Mouse (Mus musculus) cerebral cortex, adult 2 months (tissue): Measurements from ENCODE around the gene Rad51c.

ENCODE experiments used
- WGBS: fragments of 180-500 bp; shearing (Covaris S2); methylation state at CpG from one replicate; pipeline ENCODE4 v1.1.7; 2018; 5-methylcytosine and 5-hydroxymethylcytosine counted together

Gene Rad51c

DNA sequence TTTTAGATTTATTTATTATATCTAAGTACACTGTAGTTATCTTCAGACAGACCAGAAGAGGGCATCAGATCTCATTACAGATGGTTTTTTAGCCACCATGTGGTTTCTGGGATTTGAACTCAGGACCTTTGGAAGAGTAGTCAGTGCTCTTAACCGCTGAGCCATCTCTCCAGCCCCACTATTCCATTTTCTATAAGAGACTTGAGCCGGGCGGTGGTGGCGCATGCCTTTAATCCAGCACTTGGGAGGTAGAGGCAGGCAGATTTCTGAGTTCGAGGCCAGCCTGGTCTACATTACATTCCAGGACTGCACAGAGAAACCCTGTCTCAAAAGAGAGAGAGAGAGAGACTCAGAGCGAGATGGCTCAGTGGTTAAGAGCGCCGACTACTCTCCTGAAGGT, 27.1 kb upstream of the Rad51c start:
- WGBS = 94% methylated on average over 8 of the region's 8 CpGs

DNA sequence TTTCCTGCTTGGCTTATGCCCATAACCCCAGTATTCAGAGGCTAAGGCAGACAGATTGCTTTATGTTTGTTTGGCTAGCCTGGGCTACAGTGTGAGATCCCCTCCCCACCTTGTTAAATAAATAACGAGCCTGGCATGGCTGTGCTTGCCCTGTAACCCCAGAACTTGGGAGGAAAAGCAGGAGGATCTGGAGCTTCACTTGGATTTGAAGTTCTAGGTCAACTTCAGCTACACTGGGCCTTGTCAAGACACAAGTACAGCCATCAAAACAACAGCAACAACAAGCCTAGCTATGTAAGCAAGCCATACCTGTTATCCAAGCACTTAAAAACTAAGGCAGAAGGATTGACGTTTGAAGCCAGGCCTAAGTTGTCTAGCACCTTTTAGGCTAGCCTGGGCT, 25.6 kb upstream of the Rad51c start:
- WGBS = 75% methylated on average over 2 of the region's 2 CpGs

DNA sequence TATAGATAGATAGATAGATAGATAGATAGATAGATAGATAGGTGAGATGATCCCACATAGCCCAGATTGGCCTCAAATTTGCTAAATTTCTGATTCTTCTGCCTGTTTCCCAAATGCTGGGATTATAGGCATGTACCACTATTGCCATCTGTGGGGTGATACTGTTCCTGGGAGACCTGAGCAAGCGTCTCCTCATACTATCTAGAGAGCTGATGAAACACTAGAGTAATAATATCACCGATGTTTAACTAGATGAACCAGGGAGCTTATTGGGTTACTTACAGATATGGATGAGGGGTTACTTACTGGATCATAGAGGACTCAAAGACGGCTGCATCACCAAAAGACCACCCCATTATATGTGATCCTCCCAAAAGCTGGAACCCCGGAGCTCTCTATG, 24.6 kb upstream of the Rad51c start:
- 87% methylated on average over 4 of the region's 4 CpGs for WGBS

DNA sequence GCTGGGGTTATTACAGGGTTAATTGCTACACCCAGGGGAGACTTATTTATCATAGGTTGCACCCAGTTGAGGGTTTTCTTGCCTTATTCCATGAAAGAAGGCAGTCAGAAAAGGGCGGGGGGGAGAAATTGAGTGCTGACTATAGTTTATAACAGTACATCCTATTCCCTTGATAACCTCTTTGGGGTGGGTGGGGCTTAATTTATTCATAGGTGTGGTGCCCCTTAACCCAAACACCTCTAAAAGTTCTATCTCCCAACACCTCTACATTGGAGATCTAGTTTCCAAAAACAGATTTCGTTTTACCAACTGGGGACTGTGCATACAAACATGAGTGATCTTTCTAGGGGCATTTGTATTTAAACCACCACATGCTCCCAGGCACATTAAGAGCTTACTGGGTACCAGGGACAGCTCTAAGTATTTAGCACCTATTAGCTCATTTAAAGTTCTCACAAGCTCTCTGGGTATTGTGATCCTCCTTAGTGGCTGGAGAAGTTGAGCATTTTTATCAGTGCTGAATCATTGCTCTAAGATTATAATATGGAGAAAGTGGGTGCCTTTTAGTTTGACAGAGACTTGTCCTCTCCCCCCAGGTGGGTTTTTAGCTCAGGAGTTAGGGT, 23.4 kb upstream of the Rad51c start:
- WGBS = 67% methylated on average over 2 of the region's 2 CpGs

DNA sequence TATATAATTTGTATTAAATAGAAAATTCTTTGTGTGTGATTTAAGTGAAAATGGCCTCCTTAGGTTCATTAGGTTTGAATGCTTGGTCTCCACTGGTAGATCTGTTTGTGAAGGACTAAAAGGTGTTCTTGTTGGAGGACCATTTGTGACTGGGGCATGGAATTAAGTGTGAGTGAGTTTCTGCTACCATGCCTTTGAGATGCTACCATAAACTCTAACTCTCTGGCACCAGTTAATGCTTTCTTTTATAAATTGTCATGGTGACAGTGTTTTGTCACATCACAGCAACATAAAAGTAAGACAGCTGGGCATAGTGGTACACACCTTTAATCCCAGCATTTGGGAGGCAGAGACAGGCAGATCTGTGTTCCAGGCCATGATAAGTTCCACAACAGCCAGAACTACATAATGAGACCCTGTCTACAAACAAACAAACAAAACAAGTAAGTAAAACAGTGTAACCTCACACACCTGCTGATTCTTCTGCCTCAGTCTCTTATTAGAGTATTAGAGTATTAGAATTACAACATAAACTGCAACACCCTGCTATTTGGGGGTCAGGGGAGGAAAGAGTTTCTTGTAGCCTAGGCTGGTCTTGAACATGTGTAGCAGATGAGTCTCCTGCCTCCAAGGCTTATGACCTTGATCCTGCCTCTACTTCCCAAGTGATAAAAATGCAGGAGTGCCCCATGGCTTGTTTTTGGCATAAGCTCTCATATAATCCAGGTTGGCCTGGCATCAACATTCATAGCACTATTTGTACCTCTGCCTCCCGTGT, 22.7 kb upstream of the Rad51c start:
- WGBS = 38% methylated on average over 1 of the region's 1 CpGs

DNA sequence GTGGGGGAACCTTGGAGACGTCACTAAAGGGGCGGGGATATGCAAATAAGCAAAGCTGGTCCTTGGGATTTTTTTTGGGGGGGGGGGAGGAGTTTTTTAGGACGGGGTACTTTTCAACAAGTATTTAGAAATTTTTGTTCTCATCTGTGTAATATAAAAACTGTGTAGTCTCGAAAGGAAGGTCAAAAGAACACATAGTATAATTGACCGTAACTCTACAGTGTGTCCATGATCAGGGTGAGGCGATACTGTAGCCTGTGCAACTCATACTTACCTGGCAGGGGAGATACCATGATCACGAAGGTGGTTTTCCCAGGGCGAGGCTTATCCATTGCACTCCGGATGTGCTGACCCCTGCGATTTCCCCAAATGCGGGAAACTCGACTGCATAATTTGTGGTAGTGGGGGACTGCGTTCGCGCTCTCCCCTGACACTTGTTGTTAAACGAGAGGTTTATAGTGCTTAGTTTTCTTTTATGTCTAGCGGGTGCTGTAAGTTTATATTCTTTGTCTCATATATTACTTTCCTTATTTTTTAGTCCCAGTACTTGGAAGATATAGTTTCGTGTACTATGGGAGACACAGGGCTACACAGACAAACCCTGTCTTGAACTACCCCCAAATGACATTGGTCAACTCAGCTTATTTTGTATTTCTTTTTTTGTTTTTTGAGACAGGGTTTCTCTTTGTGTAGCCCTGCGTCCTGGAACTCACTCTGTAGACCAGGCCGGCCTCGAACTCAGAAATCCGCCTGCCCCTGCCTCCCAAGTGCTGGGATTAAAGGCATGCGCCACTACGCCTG, 21.9 kb upstream of the Rad51c start:
- 2% methylated on average over 24 of the region's 24 CpGs for WGBS

DNA sequence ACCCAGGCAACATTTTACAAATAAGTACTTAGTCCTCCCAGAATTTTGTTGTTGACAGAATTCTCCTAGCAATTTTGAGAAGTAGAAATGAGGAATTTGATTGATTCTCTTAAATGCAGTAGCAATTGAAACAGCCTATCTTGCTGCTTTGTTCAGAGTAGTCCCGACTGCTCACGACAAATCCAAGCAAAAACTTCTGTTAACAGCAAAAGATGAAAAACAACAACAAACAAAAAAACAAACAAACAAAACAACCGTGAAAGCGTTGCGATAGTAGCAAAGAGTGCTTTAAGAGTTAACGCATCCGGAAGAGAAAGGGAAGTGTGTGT, 21.3 kb upstream of the Rad51c start:
- 1% methylated on average over 7 of the region's 7 CpGs for WGBS

DNA sequence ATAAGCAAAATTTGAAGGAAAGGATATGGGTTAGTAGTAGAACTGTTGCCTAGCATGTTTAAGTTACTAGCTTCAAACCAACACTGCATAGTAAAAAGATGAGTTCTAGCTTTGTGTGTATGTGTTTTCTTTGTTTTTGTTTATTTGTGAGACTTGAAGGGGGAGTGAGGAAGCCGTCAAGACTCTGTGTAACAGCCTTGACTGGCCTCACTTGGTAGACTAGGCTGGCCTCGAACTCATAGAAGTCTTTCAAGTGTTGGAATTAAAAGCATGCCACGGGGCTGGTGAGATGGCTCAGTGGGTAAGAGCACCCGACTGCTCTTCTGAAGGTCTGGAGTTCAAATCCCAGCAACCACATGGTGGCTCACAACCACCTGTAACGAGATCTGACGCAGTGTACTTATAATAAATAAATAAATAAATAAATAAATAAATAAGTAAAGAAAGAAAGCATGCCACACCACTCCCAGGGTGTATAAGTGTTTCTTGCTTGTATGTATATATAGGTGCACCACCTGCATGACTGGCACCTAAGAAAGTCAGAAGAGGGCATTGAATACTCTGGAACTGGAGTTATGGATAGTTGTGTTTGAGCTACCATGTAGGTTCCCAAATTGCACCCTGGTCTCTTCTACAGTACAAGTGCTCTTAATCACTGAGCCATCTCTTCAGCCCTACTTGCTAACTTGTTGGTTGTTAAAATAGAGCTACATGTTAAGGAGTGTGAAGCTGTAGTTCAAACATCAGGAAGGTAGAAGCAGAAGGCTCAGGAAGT, 19.0 kb upstream of the Rad51c start:
- 22% methylated on average over 6 of the region's 6 CpGs for WGBS

DNA sequence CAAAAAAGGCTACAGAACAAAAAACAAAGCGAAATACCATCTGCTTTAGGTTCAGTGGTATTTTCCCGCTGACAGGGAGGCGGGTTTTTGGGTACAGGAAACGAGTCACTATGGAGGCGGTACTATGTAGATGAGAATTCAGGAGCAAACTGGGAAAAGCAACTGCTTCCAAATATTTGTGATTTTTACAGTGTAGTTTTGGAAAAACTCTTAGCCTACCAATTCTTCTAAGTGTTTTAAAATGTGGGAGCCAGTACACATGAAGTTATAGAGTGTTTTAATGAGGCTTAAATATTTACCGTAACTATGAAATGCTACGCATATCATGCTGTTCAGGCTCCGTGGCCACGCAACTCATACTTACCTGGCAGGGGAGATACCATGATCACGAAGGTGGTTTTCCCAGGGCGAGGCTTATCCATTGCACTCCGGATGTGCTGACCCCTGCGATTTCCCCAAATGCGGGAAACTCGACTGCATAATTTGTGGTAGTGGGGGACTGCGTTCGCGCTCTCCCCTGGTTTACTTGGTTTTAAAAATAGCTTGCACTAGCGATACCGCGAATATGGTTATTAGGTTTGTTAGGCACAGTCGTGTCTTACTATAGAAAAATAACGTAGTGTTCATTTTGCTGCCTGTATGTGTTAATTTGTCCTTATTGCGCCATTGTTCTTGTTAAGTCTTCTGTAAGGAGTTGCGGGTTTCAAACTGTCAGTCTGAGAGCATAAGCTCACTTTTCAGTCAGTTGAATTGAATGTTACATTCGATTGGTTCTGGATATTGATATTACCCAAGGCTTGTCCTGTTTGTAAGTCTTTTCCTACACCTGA, 18.0 kb upstream of the Rad51c start:
- WGBS = under 1% methylated on average over 26 of the region's 26 CpGs

DNA sequence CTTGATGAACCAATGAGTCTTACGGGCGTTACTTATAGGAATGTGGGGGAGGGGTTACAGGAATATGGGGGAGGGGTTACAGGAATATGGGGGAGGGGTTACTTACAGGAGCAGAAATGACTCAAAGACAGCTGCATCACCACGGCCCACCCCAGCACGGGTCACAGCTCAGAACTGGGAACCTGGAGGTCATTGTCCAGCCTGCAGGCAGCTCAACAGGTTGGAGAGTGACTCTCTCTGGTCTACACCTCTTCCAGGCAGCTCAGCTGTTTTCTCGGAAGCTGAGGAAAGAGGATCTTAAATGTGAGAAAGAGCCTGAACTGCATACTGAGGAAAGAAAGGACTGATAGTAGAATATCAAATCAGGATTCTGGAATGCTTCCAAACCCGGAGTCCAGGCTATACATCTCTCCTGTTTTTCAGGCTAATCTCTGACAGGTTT, 17.0 kb upstream of the Rad51c start:
- 11% methylated on average over 6 of the region's 6 CpGs for WGBS

DNA sequence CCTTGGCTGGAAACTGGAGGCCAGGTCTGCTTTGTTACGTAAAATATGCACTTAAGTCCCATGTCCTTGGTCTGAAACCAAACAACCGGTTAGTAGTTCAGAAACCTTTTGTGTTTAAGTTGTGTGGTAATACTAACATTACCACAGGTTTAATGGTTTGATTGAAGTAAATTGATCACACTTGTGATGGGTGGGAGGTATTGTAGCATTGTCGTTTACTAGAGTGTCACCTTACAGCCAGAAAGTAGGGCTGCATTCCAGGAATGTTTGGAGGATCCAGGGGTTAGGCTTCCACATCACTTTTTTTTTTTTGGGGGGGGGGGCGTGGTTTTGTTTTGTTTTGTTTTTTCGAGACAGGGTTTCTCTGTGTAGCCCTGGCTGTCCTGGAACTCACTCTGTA, 11.4 kb upstream of the Rad51c start:
- 68% methylated on average over 5 of the region's 5 CpGs for WGBS

DNA sequence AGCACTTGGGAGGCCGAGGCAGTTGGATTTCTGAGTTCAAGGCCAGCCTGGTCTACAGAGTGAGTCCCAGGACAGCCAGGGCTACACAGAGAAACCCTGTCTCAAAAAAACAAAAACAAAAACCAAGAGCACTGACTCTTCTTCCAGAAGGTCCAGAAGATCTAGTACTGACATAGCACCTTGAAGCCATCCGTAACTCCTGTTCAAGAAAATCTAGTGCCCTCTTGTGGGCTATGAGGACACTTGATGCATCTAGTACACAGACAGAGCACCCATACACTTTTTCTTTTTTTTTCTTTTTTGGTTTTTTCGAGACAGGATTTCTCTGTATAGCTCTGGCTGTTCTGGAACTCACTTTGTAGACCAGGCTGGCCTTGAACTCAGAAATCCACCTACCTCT, 8.7 kb upstream of the Rad51c start:
- 56% methylated on average over 3 of the region's 3 CpGs for WGBS

DNA sequence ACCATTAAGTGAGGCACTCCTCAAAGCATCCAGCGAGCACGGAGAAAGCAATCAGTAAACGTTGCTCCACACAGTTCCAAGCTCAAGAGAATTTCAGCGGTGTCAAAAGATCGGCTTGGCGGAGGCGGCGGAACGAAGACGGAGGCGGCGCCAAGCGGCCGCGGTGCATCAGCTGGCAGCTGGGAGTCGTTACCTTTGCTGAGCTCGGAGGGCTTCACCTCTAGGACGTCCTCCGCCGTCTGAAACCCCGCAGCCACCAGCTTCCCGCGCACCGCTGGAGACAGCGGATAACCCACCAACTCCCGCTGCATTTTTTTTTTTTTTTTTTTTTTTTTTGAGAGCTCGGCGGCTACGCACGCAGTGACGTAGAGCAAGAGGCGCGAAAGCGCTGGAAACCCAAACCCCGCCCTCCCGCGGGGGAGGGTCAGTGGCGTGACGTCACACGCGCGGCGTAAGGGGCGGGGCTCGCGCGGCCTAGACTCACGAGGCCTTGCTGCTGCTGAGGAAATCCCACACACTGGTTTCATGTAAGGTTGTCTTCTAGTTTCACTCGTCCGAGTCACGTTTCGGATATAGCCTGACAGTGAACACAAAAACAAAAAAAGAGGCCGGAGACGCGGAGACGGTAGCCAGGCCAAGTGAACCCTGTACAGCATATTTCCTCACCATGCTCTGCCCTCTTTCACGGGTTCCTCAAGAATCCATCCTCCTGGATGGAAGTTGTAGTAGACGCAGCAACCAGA, 472 bp downstream of the Rad51c start:
- 2% methylated on average over 58 of the region's 58 CpGs for WGBS

DNA sequence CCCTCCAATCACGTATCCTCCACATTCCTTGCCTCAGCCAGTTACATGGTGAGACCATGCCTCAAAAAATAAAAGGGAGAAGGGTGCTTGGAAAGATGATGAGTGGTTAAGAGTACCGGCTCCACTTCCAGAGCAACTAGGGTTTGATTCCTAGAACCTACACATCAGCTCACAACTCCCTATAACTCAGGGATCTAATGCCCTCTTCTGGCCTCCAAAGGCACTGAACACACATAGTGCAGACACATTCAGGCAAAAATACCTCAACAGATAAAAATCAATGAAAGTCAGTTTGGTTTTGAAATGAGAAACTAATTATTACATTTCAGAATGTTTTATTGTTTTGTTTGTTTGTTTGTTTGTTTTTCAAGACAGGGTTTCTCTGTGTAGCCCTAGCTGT, 6.4 kb downstream of the Rad51c start:
- 91% methylated on average over 2 of the region's 2 CpGs for WGBS

DNA sequence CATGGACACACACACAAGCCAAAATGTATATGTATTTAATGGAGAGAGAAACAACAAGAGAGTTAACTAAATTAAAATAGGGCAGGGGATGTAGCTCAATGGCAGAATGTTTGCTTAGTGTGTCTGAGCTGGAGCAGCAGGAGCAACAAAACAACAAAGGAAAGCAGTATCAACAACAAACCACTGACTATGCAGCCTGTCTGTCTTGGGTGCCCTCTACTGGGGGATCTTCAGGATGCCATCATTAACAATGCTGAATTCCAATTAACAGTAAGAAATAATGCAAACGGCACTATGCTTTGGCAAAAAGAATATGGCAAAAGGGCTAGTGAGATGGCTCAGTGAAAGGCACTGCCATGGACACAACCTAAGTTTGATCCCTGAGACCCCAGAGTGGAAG, 10.9 kb downstream of the Rad51c start:
- 4% methylated on average over 1 of the region's 1 CpGs for WGBS

DNA sequence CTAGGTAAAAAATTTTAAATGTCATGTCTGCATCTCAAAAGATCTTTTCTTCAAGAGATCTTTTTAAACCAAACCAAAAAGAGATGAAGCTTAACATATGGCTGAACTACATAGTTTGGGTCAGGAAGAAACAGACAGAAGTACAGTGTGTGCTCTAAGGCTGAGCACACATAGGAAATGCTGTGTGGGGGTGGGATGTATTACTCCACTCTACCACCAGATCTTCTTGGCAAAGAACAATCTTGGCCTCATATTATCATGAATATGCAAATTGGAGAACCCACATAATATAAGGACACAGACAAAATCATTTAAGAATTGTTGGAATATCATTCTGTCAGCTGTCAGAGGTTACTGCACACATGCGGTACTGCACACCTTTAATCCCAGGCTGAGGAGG, 19.1 kb downstream of the Rad51c start:
- WGBS = 75% methylated on average over 1 of the region's 1 CpGs

DNA sequence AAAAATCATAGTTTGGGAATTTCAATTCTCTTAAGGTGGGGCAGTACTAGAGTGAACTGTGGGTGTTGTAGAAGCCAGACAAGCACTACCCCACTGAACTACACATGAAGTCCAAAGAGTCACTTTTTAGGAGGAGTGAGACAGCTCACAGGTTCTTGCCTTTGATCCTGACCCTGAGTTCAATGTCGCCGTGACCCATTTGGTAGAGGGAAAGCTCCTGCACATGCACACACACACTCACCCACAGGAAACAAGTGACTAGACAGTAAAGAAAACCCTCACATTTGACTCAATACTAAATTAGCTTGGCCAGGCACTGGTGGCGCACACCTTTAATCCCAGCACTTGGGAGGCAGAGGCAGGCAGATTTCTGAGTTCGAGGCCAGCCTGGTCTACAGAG, 20.2 kb downstream of the Rad51c start:
- 97% methylated on average over 4 of the region's 4 CpGs for WGBS

DNA sequence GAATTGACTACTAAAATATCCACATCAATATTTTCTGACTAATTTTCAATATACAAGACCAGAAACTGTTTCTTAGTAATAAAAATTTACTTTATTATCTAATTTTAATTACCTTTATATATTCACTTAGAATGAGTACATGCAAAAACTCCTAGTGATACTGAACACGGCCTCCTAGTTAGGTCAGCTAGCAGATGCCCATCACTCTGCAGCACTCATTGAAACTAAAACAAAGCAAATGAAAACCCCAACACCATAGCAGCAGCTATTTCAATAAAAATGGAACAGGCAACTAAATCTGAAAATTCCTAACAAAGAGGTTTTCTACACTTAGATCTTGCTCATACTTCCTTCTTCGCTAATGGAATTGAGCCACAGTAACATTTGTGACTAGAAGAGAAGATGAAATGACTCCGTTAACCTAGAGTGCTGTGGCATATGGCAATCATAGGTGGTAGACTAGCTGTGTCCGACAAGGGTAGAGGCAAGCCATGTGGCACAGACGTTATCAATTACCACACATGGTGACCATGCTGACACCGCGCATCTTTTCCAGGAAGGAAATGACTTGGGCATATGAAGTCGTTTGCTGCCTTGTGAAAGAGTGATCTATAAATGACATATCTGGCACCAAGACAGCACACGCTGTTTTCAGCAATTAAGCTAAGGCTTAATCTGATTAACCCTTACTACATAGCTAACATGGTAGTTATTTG, 36.7 kb downstream of the Rad51c start:
- WGBS = 65% methylated on average over 9 of the region's 9 CpGs

DNA sequence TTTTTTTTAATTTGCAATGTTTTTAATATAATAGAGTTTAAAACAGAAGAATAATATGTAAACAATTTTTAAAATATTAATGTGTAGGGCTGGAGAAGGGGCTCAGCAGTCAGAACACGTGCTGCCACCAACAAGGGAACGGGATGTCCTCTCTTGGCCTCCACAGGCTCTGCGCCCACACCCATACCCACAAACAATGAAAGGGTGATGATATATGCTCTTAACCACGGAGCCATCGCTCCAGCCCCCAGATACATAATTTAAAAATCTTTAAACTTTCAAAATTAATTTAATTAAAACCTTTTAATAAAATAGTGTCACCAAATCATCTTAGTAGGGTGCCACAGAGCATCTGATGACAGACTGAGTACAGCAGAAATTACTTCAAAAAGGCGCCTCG, 37.7 kb downstream of the Rad51c start:
- 90% methylated on average over 7 of the region's 7 CpGs for whole genome bisulfite sequencing

DNA sequence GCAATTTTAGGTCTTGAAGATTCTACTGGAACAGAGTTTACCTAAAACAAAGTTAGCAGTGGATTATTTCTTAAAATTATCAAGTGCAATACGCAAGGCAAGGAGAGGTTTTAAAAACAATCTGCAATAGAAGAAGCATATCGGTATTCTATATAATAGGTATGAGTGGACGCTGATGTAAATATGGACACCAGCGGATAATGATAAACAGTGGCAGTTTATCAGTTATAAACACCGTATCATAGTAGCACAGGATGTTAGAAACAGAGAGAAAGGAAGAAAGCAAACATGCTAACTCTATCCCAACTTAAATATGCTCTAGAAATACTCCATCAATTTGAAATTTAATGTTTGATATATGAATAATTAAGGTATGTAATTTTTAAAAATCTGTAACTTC, 39.6 kb downstream of the Rad51c start:
- 92% methylated on average over 5 of the region's 5 CpGs for WGBS
